Mouse (Mus musculus): Measurements from ENCODE around the gene Gm13124. TPM values are rescaled to one million over a fixed set of nuclear protein-coding genes. Genes with fewer than 3 reads are reported as not detected.

The Gm13124 gene
- polyA plus RNA-seq, 1 experiment from 2014 or later, result not detected

Other genes with a start within 250 kb of the Gm13124 start
- gene Gm13128, start 234.9 kb downstream of the Gm13124 start, polyA plus RNA-seq (2016; fragmentation: Nextera tagmentation; extraction: Ambion mirVana), result not detected in 2 replicates
- not detected in 2 replicates for gene Gm13119, start 207.2 kb downstream of the Gm13124 start, polyA plus RNA-seq (2016; fragmentation: Nextera tagmentation; extraction: Ambion mirVana)
- gene Pramef20, start 187.2 kb downstream of the Gm13124 start, polyA plus RNA-seq (2016; fragmentation: Nextera tagmentation; extraction: Ambion mirVana), result not detected in 2 replicates
- gene Pramef12, start 156.7 kb downstream of the Gm13124 start, polyA plus RNA-seq (2016; fragmentation: Nextera tagmentation; extraction: Ambion mirVana), result 0.13 and 0.14 TPM in 2 replicates
- not detected in 2 replicates for gene 1700012P22Rik, start 126.4 kb downstream of the Gm13124 start, polyA plus RNA-seq (2016; fragmentation: Nextera tagmentation; extraction: Ambion mirVana)
- gene Gm9944, start 111.8 kb downstream of the Gm13124 start, polyA plus RNA-seq (2016; fragmentation: Nextera tagmentation; extraction: Ambion mirVana), result not detected in 2 replicates
- not detected in 2 replicates for gene Aadacl3, start 101.4 kb downstream of the Gm13124 start, polyA plus RNA-seq (2016; fragmentation: Nextera tagmentation; extraction: Ambion mirVana)
- gene 9430007A20Rik, start 45.3 kb downstream of the Gm13124 start, polyA plus RNA-seq (2016; fragmentation: Nextera tagmentation; extraction: Ambion mirVana), result not detected in 2 replicates
- not detected in 2 replicates for gene Aadacl4, start 48.6 kb upstream of the Gm13124 start, polyA plus RNA-seq (2016; fragmentation: Nextera tagmentation; extraction: Ambion mirVana)
- gene Gm436, start 121.2 kb upstream of the Gm13124 start, polyA plus RNA-seq (2016; fragmentation: Nextera tagmentation; extraction: Ambion mirVana), result not detected in 2 replicates
- gene Gm13178, start 156.3 kb upstream of the Gm13124 start, polyA plus RNA-seq (2016; fragmentation: Nextera tagmentation; extraction: Ambion mirVana), result not detected in 2 replicates
- gene Gm438, start 221.4 kb upstream of the Gm13124 start, polyA plus RNA-seq (2016; fragmentation: Nextera tagmentation; extraction: Ambion mirVana), result not detected in 2 replicates